Mouse (Mus musculus): ENCODE measurements at regions not wholly inside any gene's neighbourhood (a gene's known extent, or its start where the extent isn't known, plus 50 kb on each side); places are given as distances from the start of the nearest gene placed in this dataset.
A peak's percentile ranks its signal among the peaks of the same experiment; 100 is the strongest.

DNA sequence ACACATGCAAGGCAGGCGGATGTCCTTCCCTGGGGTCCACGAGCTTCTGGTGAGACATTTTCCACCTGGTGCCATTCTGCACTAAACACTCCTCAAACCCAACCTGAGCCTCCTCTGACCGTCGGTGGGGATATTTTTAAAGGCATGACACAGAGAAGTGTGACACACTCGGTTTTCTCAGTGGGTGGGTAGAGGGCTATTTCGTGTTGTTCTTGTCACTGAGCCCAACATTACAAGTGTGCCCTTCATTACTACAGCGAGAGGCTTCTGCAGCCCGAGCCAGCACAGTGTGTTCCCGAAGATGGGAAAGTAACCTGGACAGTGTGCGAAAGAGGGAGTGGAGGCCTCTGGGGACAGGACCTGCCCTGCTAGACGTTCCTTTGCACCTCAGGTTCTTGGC, 171.0 kb upstream of the Sox9 start:
- H3K27me3 ChIP-seq (ENCODE audit: control insufficient read depth, insufficient read depth, insufficient read length), result no peaks in the 10 kb centered on the region
- H3K4me3 ChIP-seq, result no peak overlapping the region
- H3K79me2 ChIP-seq (ENCODE audit: control insufficient read depth, insufficient read depth), result no peaks in the 10 kb centered on the region
- peak overlapping the region; percentile 16 for H3K4me2 ChIP-seq (ENCODE audit: low read depth)
- no peak overlapping the region for H3ac ChIP-seq (ENCODE audit: control insufficient read depth, insufficient read length)
- TF ChIP-seq MYOD1 (IDR thresholded peaks at IDR 0.05; ENCODE audit: control insufficient read depth in 1 of 3, insufficient read length in 2 of 3, low read depth in 2 of 3), result no peak
- TF ChIP-seq POLR2AphosphoS2 (IDR thresholded peaks at IDR 0.05; ENCODE audit: insufficient read length, low read depth), result no peak
- no peak for TF ChIP-seq MAX (IDR thresholded peaks at IDR 0.05; ENCODE audit: low read depth)
- TF ChIP-seq SRF (IDR thresholded peaks at IDR 0.05; ENCODE audit: control insufficient read depth, insufficient read length, low read depth), result no peak
- no peak for TF ChIP-seq MYOG (IDR thresholded peaks at IDR 0.05; ENCODE audit: control insufficient read depth in 1 of 3, insufficient read depth in 1 of 3, insufficient read length in 2 of 3, low read depth in 2 of 3)
- TF ChIP-seq REST (IDR thresholded peaks at IDR 0.05; ENCODE audit: insufficient read depth, insufficient read length), result no peak
- no peak for TF ChIP-seq POLR2A (IDR thresholded peaks at IDR 0.05; ENCODE audit: insufficient read length, low read depth)
- no peak for TF ChIP-seq CEBPB (IDR thresholded peaks at IDR 0.05; ENCODE audit: insufficient read depth, poor library complexity, severe bottlenecking)
- no peak for TF ChIP-seq E2F4 (IDR thresholded peaks at IDR 0.05; ENCODE audit: insufficient read depth)
- no peak for TF ChIP-seq USF1 (IDR thresholded peaks at IDR 0.05; ENCODE audit: low read depth)
- no peak for TF ChIP-seq TCF12 (IDR thresholded peaks at IDR 0.05; ENCODE audit: insufficient read depth, poor library complexity, severe bottlenecking)
- no peak for TF ChIP-seq TCF3 (IDR thresholded peaks at IDR 0.05; ENCODE audit: insufficient read length, low read depth)
- no peaks in the 10 kb centered on the region for H3K36me3 ChIP-seq (ENCODE audit: control insufficient read depth, insufficient read depth)

DNA sequence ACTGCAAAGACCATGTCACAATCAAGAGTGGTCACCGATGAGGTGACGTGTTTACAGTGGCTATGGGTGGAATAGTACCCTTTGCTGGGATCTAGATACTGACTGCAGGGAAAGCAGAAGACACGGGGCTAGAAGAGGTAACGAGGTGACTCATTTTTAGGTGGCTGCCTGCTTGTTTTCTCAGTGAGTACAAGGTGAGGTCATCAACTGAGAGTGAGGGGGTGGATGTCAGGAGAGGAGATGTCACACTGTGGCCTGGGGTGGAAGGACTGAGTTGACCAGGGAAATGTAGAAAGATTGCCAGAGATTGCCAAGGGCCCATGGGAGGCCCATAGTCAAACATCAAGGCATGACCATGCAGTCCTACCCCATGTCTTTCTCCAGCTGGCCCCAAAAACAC, 166.4 kb upstream of the Sox9 start:
- H3K4me2 ChIP-seq (ENCODE audit: low read depth), result no peak overlapping the region
- H3K79me2 ChIP-seq (ENCODE audit: control insufficient read depth, insufficient read depth), result no peaks in the 10 kb centered on the region
- no peak for TF ChIP-seq POLR2A (IDR thresholded peaks at IDR 0.05; ENCODE audit: insufficient read length, low read depth)
- TF ChIP-seq POLR2AphosphoS2 (IDR thresholded peaks at IDR 0.05; ENCODE audit: insufficient read length, low read depth), result no peak
- no peak for TF ChIP-seq CEBPB (IDR thresholded peaks at IDR 0.05; ENCODE audit: insufficient read depth, poor library complexity, severe bottlenecking)
- no peak for TF ChIP-seq TCF3 (IDR thresholded peaks at IDR 0.05; ENCODE audit: insufficient read length, low read depth)
- no peak for TF ChIP-seq SRF (IDR thresholded peaks at IDR 0.05; ENCODE audit: control insufficient read depth, insufficient read length, low read depth)
- TF ChIP-seq MYOD1 (IDR thresholded peaks at IDR 0.05; ENCODE audit: control insufficient read depth in 1 of 3, insufficient read length in 2 of 3, low read depth in 2 of 3), result no peak
- TF ChIP-seq TCF12 (IDR thresholded peaks at IDR 0.05; ENCODE audit: insufficient read depth, poor library complexity, severe bottlenecking), result no peak
- no peak for TF ChIP-seq MAX (IDR thresholded peaks at IDR 0.05; ENCODE audit: low read depth)
- TF ChIP-seq MYOG (IDR thresholded peaks at IDR 0.05; ENCODE audit: control insufficient read depth in 1 of 3, insufficient read depth in 1 of 3, insufficient read length in 2 of 3, low read depth in 2 of 3), result no peak
- no peak for TF ChIP-seq USF1 (IDR thresholded peaks at IDR 0.05; ENCODE audit: low read depth)
- TF ChIP-seq REST (IDR thresholded peaks at IDR 0.05; ENCODE audit: insufficient read depth, insufficient read length), result no peak
- TF ChIP-seq E2F4 (IDR thresholded peaks at IDR 0.05; ENCODE audit: insufficient read depth), result no peak
- no peaks in the 10 kb centered on the region for H3K27me3 ChIP-seq (ENCODE audit: control insufficient read depth, insufficient read depth, insufficient read length)
- H3K36me3 ChIP-seq (ENCODE audit: control insufficient read depth, insufficient read depth), result no peaks in the 10 kb centered on the region
- no peak overlapping the region for H3ac ChIP-seq (ENCODE audit: control insufficient read depth, insufficient read length)
- H3K4me3 ChIP-seq, result no peak overlapping the region

DNA sequence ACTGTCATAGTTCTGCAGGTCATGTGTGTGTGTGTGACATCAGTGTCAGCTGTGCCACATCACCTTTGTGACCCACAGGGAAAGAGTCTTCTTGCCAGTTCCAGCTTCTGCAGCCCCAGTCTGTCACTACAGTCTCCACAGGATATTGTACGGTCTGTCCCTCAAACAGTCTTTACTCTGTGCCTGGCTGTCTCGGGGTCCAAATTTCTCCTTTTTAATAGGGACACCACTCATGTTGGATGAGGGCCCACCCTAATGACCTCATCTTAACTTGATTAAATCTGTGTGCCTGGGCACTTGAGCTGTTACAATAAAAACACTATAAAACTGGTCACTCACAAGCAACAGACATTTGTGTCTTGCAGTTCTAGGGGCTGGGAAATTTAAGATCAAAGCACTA, 165.1 kb upstream of the Sox9 start:
- no peaks in the 10 kb centered on the region for H3K79me2 ChIP-seq (ENCODE audit: control insufficient read depth, insufficient read depth)
- H3K4me2 ChIP-seq (ENCODE audit: low read depth), result no peak overlapping the region
- H3K4me3 ChIP-seq, result no peak overlapping the region
- H3ac ChIP-seq (ENCODE audit: control insufficient read depth, insufficient read length), result no peak overlapping the region
- no peaks in the 10 kb centered on the region for H3K36me3 ChIP-seq (ENCODE audit: control insufficient read depth, insufficient read depth)
- H3K27me3 ChIP-seq (ENCODE audit: control insufficient read depth, insufficient read depth, insufficient read length), result no peaks in the 10 kb centered on the region
- no peak for TF ChIP-seq TCF12 (IDR thresholded peaks at IDR 0.05; ENCODE audit: insufficient read depth, poor library complexity, severe bottlenecking)
- TF ChIP-seq REST (IDR thresholded peaks at IDR 0.05; ENCODE audit: insufficient read depth, insufficient read length), result no peak
- no peak for TF ChIP-seq SRF (IDR thresholded peaks at IDR 0.05; ENCODE audit: control insufficient read depth, insufficient read length, low read depth)
- no peak for TF ChIP-seq POLR2AphosphoS2 (IDR thresholded peaks at IDR 0.05; ENCODE audit: insufficient read length, low read depth)
- TF ChIP-seq CEBPB (IDR thresholded peaks at IDR 0.05; ENCODE audit: insufficient read depth, poor library complexity, severe bottlenecking), result no peak
- no peak for TF ChIP-seq TCF3 (IDR thresholded peaks at IDR 0.05; ENCODE audit: insufficient read length, low read depth)
- no peak for TF ChIP-seq POLR2A (IDR thresholded peaks at IDR 0.05; ENCODE audit: insufficient read length, low read depth)
- TF ChIP-seq USF1 (IDR thresholded peaks at IDR 0.05; ENCODE audit: low read depth), result no peak
- no peak for TF ChIP-seq MYOG (IDR thresholded peaks at IDR 0.05; ENCODE audit: control insufficient read depth in 1 of 3, insufficient read depth in 1 of 3, insufficient read length in 2 of 3, low read depth in 2 of 3)
- no peak for TF ChIP-seq E2F4 (IDR thresholded peaks at IDR 0.05; ENCODE audit: insufficient read depth)
- TF ChIP-seq MAX (IDR thresholded peaks at IDR 0.05; ENCODE audit: low read depth), result no peak
- no peak for TF ChIP-seq MYOD1 (IDR thresholded peaks at IDR 0.05; ENCODE audit: control insufficient read depth in 1 of 3, insufficient read length in 2 of 3, low read depth in 2 of 3)

DNA sequence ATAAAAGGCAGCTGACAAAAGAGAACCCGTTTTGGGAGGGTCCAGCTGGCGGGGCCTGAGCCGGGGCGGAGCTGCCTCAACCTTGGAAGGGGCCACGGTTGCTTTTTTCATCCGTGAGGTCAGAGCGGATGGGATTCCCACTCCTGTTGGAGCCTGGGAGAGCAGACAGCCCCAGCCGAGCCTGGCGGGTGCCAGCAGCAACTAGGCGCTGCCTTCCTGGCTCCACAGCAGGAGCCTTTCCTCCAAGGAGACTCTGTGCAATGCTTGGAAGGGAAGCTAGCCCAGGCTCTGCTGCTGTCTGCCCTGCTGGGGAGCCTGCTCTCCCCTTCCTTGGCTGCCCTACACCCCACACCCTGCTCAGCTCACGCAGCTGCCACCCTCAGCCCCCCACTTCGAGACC, 161.1 kb upstream of the Sox9 start:
- no peaks in the 10 kb centered on the region for H3K36me3 ChIP-seq (ENCODE audit: control insufficient read depth, insufficient read depth)
- no peaks in the 10 kb centered on the region for H3K27me3 ChIP-seq (ENCODE audit: control insufficient read depth, insufficient read depth, insufficient read length)
- TF ChIP-seq POLR2A (IDR thresholded peaks at IDR 0.05; ENCODE audit: insufficient read length, low read depth) (peak; percentile 33), MYOG (IDR thresholded peaks at IDR 0.05; ENCODE audit: control insufficient read depth in 1 of 3, insufficient read depth in 1 of 3, insufficient read length in 2 of 3, low read depth in 2 of 3) (peak in 1 of 3 experiments; percentile 5), MYOD1 (IDR thresholded peaks at IDR 0.05; ENCODE audit: control insufficient read depth in 1 of 3, insufficient read length in 2 of 3, low read depth in 2 of 3) (peak in 1 of 3 experiments; percentile 45), MAX (IDR thresholded peaks at IDR 0.05; ENCODE audit: low read depth) (no peak)
- H3K4me2 ChIP-seq (ENCODE audit: low read depth), result peak overlapping the region; percentile 85
- H3ac ChIP-seq (ENCODE audit: control insufficient read depth, insufficient read length), result no peak overlapping the region
- no peak overlapping the region for H3K4me3 ChIP-seq
- no peaks in the 10 kb centered on the region for H3K79me2 ChIP-seq (ENCODE audit: control insufficient read depth, insufficient read depth)
